Mouse (Mus musculus) neural tube, postnatal 0 days (tissue): ENCODE measurements around the gene Fam98b. TPM values are rescaled to one million over a fixed set of nuclear protein-coding genes. Genes with fewer than 3 reads are reported as not detected.

Experiments used
- polyA plus RNA-seq: library from polyadenylated mRNA; unstranded; fragments of >200 nt; fragmentation: Nextera tagmentation; extraction: Ambion mirVana; gene quantifications from 2 replicates; pipeline ENCODE4 v1.2.1, GENCODE M21; 2015

Gene Fam98b
- polyA plus RNA-seq: 14.3 and 17.0 TPM in 2 replicates

GRCm38 (mm10) chr2:117249255-117250000 is at the start of gene Fam98b:
Gene Fam98b (plus strand): TSS chr2:117249739.

Other genes starting within 250 kb of the Fam98b start
- 19.0 and 22.4 TPM in 2 replicates for gene Spred1, start 128.4 kb upstream of the Fam98b start, polyA plus RNA-seq
- gene Rasgrp1, start 93.3 kb downstream of the Fam98b start, polyA plus RNA-seq: 2.2 and 2.3 TPM in 2 replicates